Comparison of ENCODE assay signal across 10 mouse cellular contexts in the genomic region with DNA sequence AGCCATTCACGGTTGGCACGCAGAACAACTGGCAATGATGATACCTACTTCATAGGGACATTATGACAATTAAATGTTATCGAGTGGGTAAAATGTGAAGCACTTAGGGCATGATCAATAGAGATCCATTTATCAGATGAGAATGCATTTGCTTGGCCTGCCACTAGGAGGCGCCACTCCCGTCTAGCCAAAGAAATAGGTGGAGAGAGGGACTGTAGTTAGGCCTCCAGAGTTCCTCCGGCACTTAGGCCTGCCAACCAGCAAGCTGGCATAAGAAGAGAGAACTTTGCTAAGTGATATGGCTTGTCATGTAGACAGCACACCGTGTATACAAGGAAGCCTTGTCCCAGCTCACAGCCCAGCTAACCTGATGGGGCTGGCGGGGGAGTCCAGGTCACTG. TPM values are rescaled to one million over a fixed set of nuclear protein-coding genes. Genes with fewer than 3 reads are reported as not detected.
DNase-seq lines count a peak whose midpoint lies in the region; ATAC-seq and TF ChIP-seq lines count a peak whose summit lies in the region.
"Had no signal": no experiment of that assay in that cellular context is flagged by ENCODE, and none has a peak within 500 bp of the region (broad histone marks: within the 10 kb centered on the region; RNA-seq: fewer than 3 reads in every experiment).

No protein-coding gene starts in this region.

- peak; percentile 80 for DNase-seq in CD4-positive, CD25-positive, alpha-beta regulatory T cell, adult 2 months (ENCODE audit: low read depth, low spot score)
- peak; percentile 73 for DNase-seq in embryonic facial prominence, embryonic 10.5 days (ENCODE audit: low spot score)
- DNase-seq in right cerebral cortex, postnatal 36 days (ENCODE audit: low spot score in 2 of 2) = no peak

- peaks cover 18% of the 10 kb centered on the region; the same call in 1 of the 2 replicates for H3K36me3 ChIP-seq in intestine, postnatal 0 days (ENCODE audit: control insufficient read depth, insufficient read depth)
- H3K36me3 ChIP-seq in intestine, embryonic 15.5 days = peaks cover 10% of the 10 kb centered on the region
- H3K36me3 ChIP-seq in E14TG2a.4 (ENCODE audit: insufficient read depth, low read length) = peaks cover 9% of the 10 kb centered on the region; the same call in 1 of the 2 replicates
- peaks cover 76% of the 10 kb centered on the region for H3K36me3 ChIP-seq in embryonic facial prominence, embryonic 10.5 days (replicated peaks)

- no peaks in the 10 kb centered on the region for H3K9me3 ChIP-seq in intestine, postnatal 0 days (ENCODE audit: control insufficient read depth)
- no peaks in the 10 kb centered on the region for H3K9me3 ChIP-seq in intestine, embryonic 15.5 days
- H3K9me3 ChIP-seq in E14TG2a.4 (ENCODE audit: low read length) = no peaks in the 10 kb centered on the region
- no peaks in the 10 kb centered on the region for H3K9me3 ChIP-seq in embryonic facial prominence, embryonic 10.5 days
- H3K9me3 ChIP-seq: stomach, embryonic 15.5 days had no signal

- H3K4me3 ChIP-seq in intestine, postnatal 0 days (ENCODE audit: low read depth, low read length) = no peak overlapping the region
- H3K4me3 ChIP-seq in intestine, embryonic 15.5 days (replicated peaks) = no peak overlapping the region
- no peak overlapping the region for H3K4me3 ChIP-seq in E14TG2a.4 (replicated peaks; ENCODE audit: low read length)
- no peak overlapping the region for H3K4me3 ChIP-seq in embryonic facial prominence, embryonic 10.5 days
- H3K4me3 ChIP-seq: stomach, embryonic 15.5 days had no signal

- no peaks in the 10 kb centered on the region; the same call in 1 of the 2 replicates for H3K4me1 ChIP-seq in intestine, postnatal 0 days (replicated peaks; ENCODE audit: control insufficient read depth, insufficient read depth, low read length)
- H3K4me1 ChIP-seq in intestine, embryonic 15.5 days (replicated peaks) = peaks cover 16% of the 10 kb centered on the region
- H3K4me1 ChIP-seq in E14TG2a.4 (replicated peaks; ENCODE audit: low read depth, low read length) = peaks cover 25% of the 10 kb centered on the region
- H3K4me1 ChIP-seq in embryonic facial prominence, embryonic 10.5 days = peaks cover 33% of the 10 kb centered on the region

- WGBS in intestine, postnatal 0 days = 57% methylated on average over 8 of the region's 8 CpGs
- whole genome bisulfite sequencing in intestine, embryonic 15.5 days = 56% methylated on average over 8 of the region's 8 CpGs
- WGBS in embryonic facial prominence, embryonic 10.5 days = 54% methylated on average over 8 of the region's 8 CpGs

- no peaks in the 10 kb centered on the region for H3K27me3 ChIP-seq in intestine, postnatal 0 days (replicated peaks; ENCODE audit: control insufficient read depth, insufficient read depth, low read length)
- H3K27me3 ChIP-seq in intestine, embryonic 15.5 days (replicated peaks) = no peaks in the 10 kb centered on the region
- peaks cover 40% of the 10 kb centered on the region for H3K27me3 ChIP-seq in E14TG2a.4 (ENCODE audit: insufficient read depth, low read length)
- H3K27me3 ChIP-seq in embryonic facial prominence, embryonic 10.5 days (replicated peaks; ENCODE audit: low read depth, poor library complexity, severe bottlenecking) = no peaks in the 10 kb centered on the region
- H3K27me3 ChIP-seq: stomach, embryonic 15.5 days had no signal

- no peak overlapping the region for H3K9ac ChIP-seq in intestine, postnatal 0 days (ENCODE audit: low read depth, low read length)
- no peak overlapping the region for H3K9ac ChIP-seq in intestine, embryonic 15.5 days
- H3K9ac ChIP-seq: stomach, embryonic 15.5 days had no signal

- peak; percentile 89 for TF ChIP-seq CTCF in intestine, postnatal 0 days (IDR thresholded peaks at IDR 0.05; ENCODE audit: low read depth)
- peak; percentile 94 for TF ChIP-seq CTCF in E14TG2a.4 (conservative IDR thresholded peaks at IDR 0.05; ENCODE audit: low read length)

- ATAC-seq in CD4-positive, CD25-positive, alpha-beta regulatory T cell, adult 4 months = no peak
- ATAC-seq in intestine, postnatal 0 days = no peak
- no peak for ATAC-seq in intestine, embryonic 15.5 days
- ATAC-seq in neutrophil, adult 5-6 weeks (ENCODE audit: extremely low read depth, insufficient number of reproducible peaks, low FRiP score, poor library complexity, severe bottlenecking) = 0 out of 2 replicates have a peak, but pooled peaks have one; percentile 21

- H3K27ac ChIP-seq in intestine, postnatal 0 days (ENCODE audit: low read depth, low read length) = no peak overlapping the region
- no peak overlapping the region for H3K27ac ChIP-seq in intestine, embryonic 15.5 days
- no peak overlapping the region for H3K27ac ChIP-seq in embryonic facial prominence, embryonic 10.5 days (replicated peaks)
- H3K27ac ChIP-seq: stomach, embryonic 15.5 days had no signal

- H3K4me2 ChIP-seq in intestine, postnatal 0 days (replicated peaks; ENCODE audit: low read depth) = no peak overlapping the region
- no peak overlapping the region for H3K4me2 ChIP-seq in intestine, embryonic 15.5 days (replicated peaks)
- H3K4me2 ChIP-seq: stomach, embryonic 15.5 days had no signal

RNA-seq across cellular contexts. Expression of a gene that starts 3.8 kb away (rescaled TPM):
- polyA plus RNA-seq in CD4-positive, CD25-positive, alpha-beta regulatory T cell, adult 4 months (2017; shearing (Covaris generic)) = not detected
- not detected in 2 replicates for polyA plus RNA-seq in intestine, postnatal 0 days (2015; fragmentation: Nextera tagmentation; extraction: Ambion mirVana)
- polyA plus RNA-seq in intestine, embryonic 15.5 days (2015; fragmentation: Nextera tagmentation; extraction: Ambion mirVana) = not detected in 2 replicates
- polyA plus RNA-seq in embryonic facial prominence, embryonic 10.5 days (2016; fragmentation: Nextera tagmentation; extraction: Ambion mirVana) = not detected in 2 replicates
- total RNA-seq in neutrophil, adult 5-6 weeks (2017) = not detected in 2 replicates
- polyA plus RNA-seq: liver, embryonic 16.5 days; stomach, embryonic 15.5 days had no signal

RNA-seq across cellular contexts. Expression of a gene that starts 4.2 kb away (rescaled TPM):
- under 1 TPM; 0.15 to 0.16 TPM for polyA plus RNA-seq in CD4-positive, CD25-positive, alpha-beta regulatory T cell, adult 4 months (2017; shearing (Covaris generic))
- polyA plus RNA-seq in intestine, postnatal 0 days (2015; fragmentation: Nextera tagmentation; extraction: Ambion mirVana) = 0.47 and 0.63 TPM in 2 replicates
- polyA plus RNA-seq in intestine, embryonic 15.5 days (2015; fragmentation: Nextera tagmentation; extraction: Ambion mirVana) = 2.8 and 3.0 TPM in 2 replicates
- 5.3 and 6.0 TPM in 2 replicates for polyA plus RNA-seq in embryonic facial prominence, embryonic 10.5 days (2016; fragmentation: Nextera tagmentation; extraction: Ambion mirVana)
- total RNA-seq in neutrophil, adult 5-6 weeks (2017) = 1.5 and 2.5 TPM in 2 replicates

RNA-seq across cellular contexts. Expression of a gene that starts 15.7 kb away (rescaled TPM):
- polyA plus RNA-seq in CD4-positive, CD25-positive, alpha-beta regulatory T cell, adult 4 months (2017; shearing (Covaris generic)) = not detected
- polyA plus RNA-seq in intestine, postnatal 0 days (2015; fragmentation: Nextera tagmentation; extraction: Ambion mirVana) = not detected in 2 replicates
- not detected in 2 replicates for polyA plus RNA-seq in intestine, embryonic 15.5 days (2015; fragmentation: Nextera tagmentation; extraction: Ambion mirVana)
- polyA plus RNA-seq in embryonic facial prominence, embryonic 10.5 days (2016; fragmentation: Nextera tagmentation; extraction: Ambion mirVana) = 0.04 and 0.12 TPM in 2 replicates
- total RNA-seq in neutrophil, adult 5-6 weeks (2017) = 0.12 TPM in 1 of 2 replicates, not detected in the other
- polyA plus RNA-seq: liver, embryonic 16.5 days had no signal

RNA-seq across cellular contexts. Expression of a gene that starts 19.1 kb away (rescaled TPM):
- polyA plus RNA-seq in CD4-positive, CD25-positive, alpha-beta regulatory T cell, adult 4 months (2017; shearing (Covaris generic)) = 100 to 1,000 TPM; 154 to 163 TPM
- 246 and 274 TPM in 2 replicates for polyA plus RNA-seq in intestine, postnatal 0 days (2015; fragmentation: Nextera tagmentation; extraction: Ambion mirVana)
- 360 and 408 TPM in 2 replicates for polyA plus RNA-seq in intestine, embryonic 15.5 days (2015; fragmentation: Nextera tagmentation; extraction: Ambion mirVana)
- 486 and 490 TPM in 2 replicates for polyA plus RNA-seq in embryonic facial prominence, embryonic 10.5 days (2016; fragmentation: Nextera tagmentation; extraction: Ambion mirVana)
- 24.0 and 29.1 TPM in 2 replicates for total RNA-seq in neutrophil, adult 5-6 weeks (2017)

RNA-seq across cellular contexts. Expression of a gene that starts 31.2 kb away (rescaled TPM):
- 1 to 10 TPM; 3.7 to 6.9 TPM for polyA plus RNA-seq in CD4-positive, CD25-positive, alpha-beta regulatory T cell, adult 4 months (2017; shearing (Covaris generic))
- 2.9 and 3.1 TPM in 2 replicates for polyA plus RNA-seq in intestine, postnatal 0 days (2015; fragmentation: Nextera tagmentation; extraction: Ambion mirVana)
- 6.0 and 8.2 TPM in 2 replicates for polyA plus RNA-seq in intestine, embryonic 15.5 days (2015; fragmentation: Nextera tagmentation; extraction: Ambion mirVana)
- 9.3 and 12.4 TPM in 2 replicates for polyA plus RNA-seq in embryonic facial prominence, embryonic 10.5 days (2016; fragmentation: Nextera tagmentation; extraction: Ambion mirVana)
- 2.1 and 4.5 TPM in 2 replicates for total RNA-seq in neutrophil, adult 5-6 weeks (2017)

Comparison
In these comparisons a context has a peak if more than half of its experiments do, and no peak if none do; other contexts are left out.
1. DNase-seq: peak in CD4-positive, CD25-positive, alpha-beta regulatory T cell, adult 2 months (single experiment) and embryonic facial prominence, embryonic 10.5 days (single experiment); none in right cerebral cortex, postnatal 36 days (0 of 2).